Mouse (Mus musculus): ENCODE measurements around the gene 3110082I17Rik. TPM values are rescaled to one million over a fixed set of nuclear protein-coding genes. Genes with fewer than 3 reads are reported as not detected.

The 3110082I17Rik gene
- polyA plus RNA-seq, 1 experiment from 2014 or later: 26.8 TPM

MicroRNAs within 50 kb of the gene (microRNA counts, 519-probe panel; counts per million panel counts)
- microRNA mmu-miR-339-3p (177 counts per million, percentile 53 among the panel's probes with 10 or more counts), microRNA mmu-miR-339-5p (177 counts per million, percentile 53 among the panel's probes with 10 or more counts)

Small RNAs within 50 kb of the gene (microRNA-seq; reads per million reads assigned to microRNA genes)
- gene Mir339: 333 reads per million, percentile 67 among the genes with 10 or more reads in this experiment

Other genes with a start within 250 kb of the 3110082I17Rik start
- 122 and 137 TPM in 2 replicates for gene Get4, start 208.2 kb downstream of the 3110082I17Rik start, polyA plus RNA-seq (2015; fragmentation: Nextera tagmentation; extraction: Ambion mirVana)
- 3.8 and 7.0 TPM in 2 replicates for gene Adap1, start 134.9 kb downstream of the 3110082I17Rik start, polyA plus RNA-seq (2015; fragmentation: Nextera tagmentation; extraction: Ambion mirVana)
- 111 and 117 TPM in 2 replicates for gene Cox19, start 109.1 kb downstream of the 3110082I17Rik start, polyA plus RNA-seq (2015; fragmentation: Nextera tagmentation; extraction: Ambion mirVana)
- gene Cyp2w1, start 107.9 kb downstream of the 3110082I17Rik start, polyA plus RNA-seq (2015; fragmentation: Nextera tagmentation; extraction: Ambion mirVana): not detected in 2 replicates
- gene Gpr146, start 82.8 kb downstream of the 3110082I17Rik start, polyA plus RNA-seq (2015; fragmentation: Nextera tagmentation; extraction: Ambion mirVana): 0.93 and 0.97 TPM in 2 replicates
- gene C130050O18Rik, start 55.2 kb downstream of the 3110082I17Rik start, polyA plus RNA-seq (2015; fragmentation: Nextera tagmentation; extraction: Ambion mirVana): 0.11 and 0.18 TPM in 2 replicates
- 5.3 and 5.9 TPM in 2 replicates for gene Gper1, start 37.4 kb downstream of the 3110082I17Rik start, polyA plus RNA-seq (2015; fragmentation: Nextera tagmentation; extraction: Ambion mirVana)
- gene Zfand2a, start 24.0 kb upstream of the 3110082I17Rik start, polyA plus RNA-seq (2015; fragmentation: Nextera tagmentation; extraction: Ambion mirVana): 8.9 and 9.5 TPM in 2 replicates
- 8.5 and 18.1 TPM in 2 replicates for gene Uncx, start 83.0 kb upstream of the 3110082I17Rik start, polyA plus RNA-seq (2015; fragmentation: Nextera tagmentation; extraction: Ambion mirVana)

All from forebrain, embryonic 13.5 days (tissue).